Mouse (Mus musculus) spleen, adult 18-20 months (tissue): ENCODE measurements around the gene Arhgap30.
A peak's percentile ranks its signal among the peaks of the same experiment; 100 is the strongest.

ENCODE experiments used
- DNase-seq, 2 experiments: peaks; one replicate each; pipeline ENCODE4 v3.0.0; 2022; ENCODE audit warnings: mixed read lengths in 2 of 2

The Arhgap30 gene

GRCm38 (mm10) chr1:171379935-171380599, 8.7 kb upstream of the Arhgap30 start:
- peak; percentile 65 to 83 for DNase-seq

DNA sequence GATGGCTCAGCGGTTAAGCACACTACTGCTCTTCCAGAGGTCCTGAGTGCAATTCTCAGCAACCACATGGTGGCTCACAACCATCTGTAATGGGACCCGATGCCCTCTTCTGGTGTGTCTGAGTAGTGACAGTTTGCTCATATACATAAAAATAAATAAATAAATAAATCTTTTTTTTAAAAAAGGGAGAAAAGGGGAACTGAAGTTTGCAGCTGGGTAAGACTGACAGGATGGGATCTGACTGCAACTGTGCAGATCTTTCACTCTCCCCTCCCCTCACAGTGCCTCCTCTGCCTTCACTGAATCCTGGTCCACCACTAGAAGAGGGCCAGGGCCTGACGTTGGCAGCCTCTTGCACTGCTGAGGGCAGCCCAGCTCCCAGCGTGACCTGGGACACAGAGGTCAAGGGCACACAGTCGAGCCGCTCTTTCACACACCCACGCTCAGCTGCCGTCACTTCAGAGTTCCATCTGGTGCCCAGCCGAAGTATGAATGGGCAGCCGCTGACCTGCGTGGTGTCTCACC, 6.6 kb upstream of the Arhgap30 start:
- no peak for DNase-seq

DNA sequence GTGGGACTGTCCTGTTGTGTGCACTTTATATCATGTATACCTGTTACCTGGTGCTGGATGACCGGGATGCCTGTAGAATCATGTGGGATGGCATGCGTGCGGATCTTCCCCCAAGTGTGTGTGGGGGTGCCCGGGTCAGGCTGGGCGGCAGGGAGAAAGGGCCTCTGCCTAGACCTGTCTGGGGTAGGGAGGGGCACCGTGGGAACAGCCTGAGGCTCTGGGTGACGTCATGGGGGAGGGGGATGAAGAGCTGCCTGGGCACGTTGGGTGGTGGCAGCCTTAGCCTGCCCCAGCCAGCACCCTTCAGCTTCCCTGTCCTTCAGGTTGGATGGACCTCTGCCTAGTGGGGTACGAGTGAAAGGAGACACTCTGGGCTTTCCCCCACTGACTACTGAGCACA, 4.4 kb upstream of the Arhgap30 start:
- no peak for DNase-seq

DNA sequence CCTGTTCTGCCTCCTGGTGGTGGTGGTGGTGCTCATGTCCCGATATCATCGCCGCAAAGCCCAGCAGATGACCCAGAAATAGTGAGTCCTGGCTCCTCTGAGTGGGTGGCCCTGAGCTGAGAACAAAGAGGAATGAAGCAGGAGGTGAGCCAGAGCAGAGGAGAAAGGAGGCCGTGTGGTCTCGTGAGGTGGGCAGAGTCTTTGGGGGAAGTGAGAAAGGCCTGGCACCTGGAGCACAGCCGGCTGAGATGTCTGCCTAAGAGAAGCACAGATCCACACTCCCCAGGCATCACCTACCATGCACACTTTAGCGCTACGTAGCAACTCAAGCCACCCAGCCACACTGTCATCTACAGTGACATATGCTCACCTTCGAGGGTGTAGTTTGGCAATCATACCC, 3.6 kb upstream of the Arhgap30 start:
- no peak for DNase-seq

DNA sequence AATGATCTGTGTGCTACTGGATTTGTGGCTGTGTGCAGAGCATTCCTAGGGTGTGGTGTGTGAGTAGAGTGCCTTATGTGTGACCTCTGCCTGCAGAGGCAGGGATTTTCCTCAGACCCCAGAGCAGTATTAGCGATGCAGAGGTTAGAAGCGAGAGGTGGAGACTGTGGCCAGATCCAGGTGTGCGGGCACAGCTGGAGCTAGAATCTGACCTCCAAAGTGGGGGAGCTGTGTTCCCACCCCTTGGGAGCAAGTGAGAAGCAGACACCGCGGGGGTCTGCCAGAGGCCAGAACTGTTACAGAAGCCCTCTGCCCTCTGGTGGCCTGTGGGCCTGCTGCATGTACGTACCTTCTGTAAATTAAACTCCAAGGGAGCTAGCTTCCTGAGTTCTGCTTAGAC, 1.7 kb upstream of the Arhgap30 start:
- peak; percentile 19 to 38 for DNase-seq

GRCm38 (mm10) chr1:171390101-171390500, 1.3 kb downstream of the Arhgap30 start:
- peak; percentile 73 to 78 for DNase-seq

- no peak for DNase-seq
These were observed 13.1 kb downstream of the Arhgap30 start for GRCm38 (mm10) chr1:171401821-171402220.

- DNase-seq: no peak
These were observed 14.2 kb downstream of the Arhgap30 start for GRCm38 (mm10) chr1:171402991-171403390.

GRCm38 (mm10) chr1:171407263-171407662, 18.5 kb downstream of the Arhgap30 start:
- DNase-seq: no peak

- DNase-seq: no peak
These were observed 21.5 kb downstream of the Arhgap30 start for GRCm38 (mm10) chr1:171410231-171410630.

DNA sequence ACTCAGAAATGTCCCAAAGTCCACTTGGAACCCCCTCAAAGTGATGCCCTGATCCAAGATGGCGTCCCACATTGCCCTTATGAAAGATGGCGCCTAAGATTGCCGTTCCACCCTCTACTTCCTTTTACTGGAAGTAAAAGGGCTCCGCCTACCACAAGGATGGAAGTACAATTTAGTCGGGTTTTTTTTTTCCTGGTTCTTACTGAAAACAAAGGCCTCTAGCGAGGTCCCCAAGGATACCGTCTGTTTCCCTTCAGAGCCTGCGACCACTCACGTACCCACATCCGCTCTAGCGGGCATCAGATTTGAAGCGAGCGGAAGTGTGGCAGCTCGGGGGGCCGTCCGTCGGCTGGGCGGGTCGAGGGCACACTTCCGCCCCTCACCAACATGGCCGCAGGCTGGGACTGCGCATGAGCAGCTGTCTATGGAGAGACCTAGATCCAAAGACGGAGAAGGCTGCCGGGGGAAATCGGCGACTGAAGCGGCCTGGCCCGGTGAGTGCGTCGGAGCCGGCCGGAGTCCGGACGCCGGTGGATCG, 22.3 kb downstream of the Arhgap30 start, which contains the start of gene Usf1:
Gene Usf1 (plus strand): TSS at position 367 of the 538 bp plus-strand sequence.
- peak; percentile 90 to 94 for DNase-seq

DNA sequence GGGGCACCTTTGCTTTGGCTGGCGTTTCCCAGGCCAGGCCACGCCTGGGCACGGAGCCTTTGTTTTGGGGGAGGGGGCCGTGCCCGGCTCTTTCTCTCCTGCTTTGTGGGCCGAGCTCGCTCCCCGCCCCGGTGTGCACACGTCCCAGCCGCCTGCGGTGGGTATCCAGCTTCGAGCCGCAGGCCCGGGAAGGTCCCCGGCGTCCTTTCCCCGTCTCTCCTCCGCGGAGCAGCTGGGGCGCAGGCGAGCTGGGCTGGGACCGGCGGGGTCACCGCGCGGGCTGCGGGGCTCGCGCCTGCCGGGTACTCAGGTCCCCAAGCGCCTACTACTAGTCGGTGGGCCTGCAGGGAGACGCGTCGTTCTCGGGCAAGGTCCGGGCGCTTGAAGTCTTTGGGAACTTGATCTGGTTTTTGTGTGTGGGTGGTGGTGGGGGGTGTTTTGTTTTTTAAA, 22.8 kb downstream of the Arhgap30 start:
- DNase-seq: no peak

DNA sequence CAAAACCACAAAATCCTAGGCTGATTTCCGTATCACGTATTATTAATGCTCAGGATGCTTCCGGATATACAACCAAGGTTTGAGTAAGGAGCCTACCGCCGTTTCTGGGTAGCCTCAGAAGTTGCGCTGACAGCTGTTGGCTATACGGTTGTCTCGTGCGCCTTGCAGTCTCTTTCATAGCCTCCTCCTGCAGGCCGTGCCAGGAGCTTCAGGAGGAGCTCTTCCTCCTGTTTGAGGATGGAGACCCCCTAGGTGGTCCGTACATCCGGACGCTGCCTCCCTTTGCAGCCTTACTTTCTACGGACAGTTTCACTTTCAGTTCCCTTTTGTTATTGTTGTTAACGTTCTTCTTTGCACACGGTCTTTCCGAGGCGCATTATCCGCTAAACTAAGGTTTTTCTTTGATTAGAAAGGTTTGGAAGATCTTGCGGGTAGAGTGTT, 23.3 kb downstream of the Arhgap30 start:
- DNase-seq: peak; percentile 40 to 55

DNA sequence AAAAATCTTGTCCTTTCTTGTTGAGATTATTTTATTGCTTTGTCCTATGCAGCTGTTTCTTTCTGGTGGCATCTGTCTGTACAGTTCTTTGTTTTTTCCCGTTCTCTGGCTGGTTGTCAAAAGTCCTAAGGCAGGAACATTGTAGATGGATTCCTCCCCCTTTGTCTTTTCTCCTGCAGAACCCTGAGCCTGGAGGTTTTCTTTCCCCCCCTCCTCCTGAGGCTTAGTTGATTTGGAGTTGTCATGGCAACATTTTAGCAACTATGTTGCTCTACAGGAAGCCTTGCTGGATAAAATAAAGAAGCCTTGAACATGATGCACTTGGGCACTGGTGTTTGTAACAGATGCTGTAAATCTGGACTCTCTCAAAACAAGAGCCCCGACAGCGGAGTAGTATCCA, 23.7 kb downstream of the Arhgap30 start:
- DNase-seq: no peak

DNA sequence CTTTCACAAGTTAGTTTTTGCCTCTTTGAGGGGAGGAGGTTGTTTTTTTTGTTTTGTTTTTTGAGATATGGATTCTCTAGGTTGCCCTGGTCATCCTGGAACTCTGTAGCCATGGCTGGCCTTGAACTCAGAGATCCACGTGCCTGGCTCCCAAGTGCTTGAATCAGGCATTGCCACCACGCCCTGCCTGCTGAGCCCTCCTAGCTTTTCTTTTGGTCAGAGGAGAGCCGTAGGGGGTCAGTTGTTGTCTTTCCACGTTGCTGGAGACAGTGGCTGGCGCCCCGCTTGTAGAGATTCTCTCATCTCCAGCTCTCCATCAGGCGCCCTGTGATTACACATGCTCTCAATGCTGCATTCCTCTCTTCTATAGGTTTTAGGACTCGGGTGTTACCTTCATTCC, 24.9 kb downstream of the Arhgap30 start:
- DNase-seq: no peak

DNA sequence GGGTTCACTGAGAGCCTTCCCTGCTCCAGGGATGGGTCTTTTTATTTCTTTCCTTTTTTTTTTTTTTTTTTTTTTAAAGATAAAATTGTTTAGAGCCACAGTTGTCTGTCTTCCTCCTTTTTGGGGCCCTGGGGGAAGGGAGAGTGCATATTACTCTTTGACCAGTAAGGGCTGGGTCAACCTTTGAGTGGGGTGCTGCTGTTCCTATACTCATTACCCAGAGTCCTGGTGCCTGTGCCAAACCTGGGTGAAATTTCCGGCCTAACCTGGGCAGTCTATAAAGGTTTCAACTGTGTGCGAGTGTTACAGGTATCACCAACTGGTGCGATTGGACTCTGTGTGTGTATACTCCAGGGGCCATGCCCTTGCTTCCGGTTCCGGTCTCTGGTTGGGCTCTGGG, 29.9 kb downstream of the Arhgap30 start, which contains the start of gene Tstd1:
Gene Tstd1 (plus strand): TSS at position 213 of the 400 bp plus-strand sequence.
- no peak for DNase-seq

- DNase-seq: no peak
These were observed 30.6 kb downstream of the Arhgap30 start for GRCm38 (mm10) chr1:171419291-171419882.

DNA sequence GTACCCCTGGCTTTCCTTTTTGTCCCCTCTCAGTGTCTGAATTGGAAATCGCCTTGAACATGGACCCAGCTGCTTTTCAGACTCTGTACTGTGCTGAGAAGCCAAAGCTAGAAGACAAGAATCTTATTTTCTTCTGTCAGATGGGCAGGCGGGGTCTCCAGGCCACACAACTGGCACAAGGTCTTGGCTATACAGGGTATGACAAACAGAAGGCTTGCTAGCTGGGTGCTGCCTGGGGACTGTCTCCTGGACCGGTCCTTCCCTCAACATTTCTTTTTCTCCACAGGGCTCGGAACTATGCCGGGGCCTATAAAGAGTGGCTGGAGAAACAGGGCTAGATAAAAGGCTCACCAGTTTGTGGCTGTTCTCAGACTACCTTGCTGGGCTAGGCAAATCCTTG, 31.2 kb downstream of the Arhgap30 start:
- no peak for DNase-seq

- no peak for DNase-seq
These were observed 33.8 kb downstream of the Arhgap30 start for GRCm38 (mm10) chr1:171422504-171423095.

- no peak for DNase-seq
These were observed 35.9 kb downstream of the Arhgap30 start for GRCm38 (mm10) chr1:171424638-171425037.

- DNase-seq: no peak
These were observed 36.4 kb downstream of the Arhgap30 start for GRCm38 (mm10) chr1:171425126-171425525.

DNA sequence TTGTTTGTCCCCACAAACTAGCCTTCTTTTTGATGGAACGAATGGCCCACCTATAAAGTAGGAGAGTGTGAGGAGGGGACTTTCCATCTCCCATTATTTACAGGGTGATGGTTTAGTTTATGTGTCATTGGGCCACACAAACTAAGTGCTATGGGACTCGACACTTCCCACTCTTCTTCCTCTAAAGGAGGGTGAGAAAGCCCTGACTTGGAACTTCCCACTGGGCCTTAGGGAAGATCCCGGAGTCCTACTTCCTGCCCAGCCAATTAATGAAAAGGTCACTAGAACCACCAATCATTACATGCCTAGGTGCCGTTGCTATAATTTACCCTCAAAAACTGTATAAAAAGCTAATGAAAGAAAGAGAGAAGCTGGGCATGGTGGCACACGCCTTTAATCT, 43.4 kb downstream of the Arhgap30 start:
- DNase-seq: no peak

GRCm38 (mm10) chr1:171435288-171435814, 46.6 kb downstream of the Arhgap30 start:
- DNase-seq: no peak
